Mouse (Mus musculus) lung, postnatal 0 days (tissue): ENCODE results near the gene Tada2b.

Experiments used
- CTCF ChIP-seq: IDR thresholded peaks from 2 replicates; pipeline ENCODE4 v1.5.1; 2016; ENCODE audit warnings: antibody characterized with exemption, mild to moderate bottlenecking
- EP300 ChIP-seq: IDR thresholded peaks from 2 replicates; pipeline ENCODE4 v1.6.1; 2016; ENCODE audit warnings: antibody characterized with exemption, mild to moderate bottlenecking, control low read depth

GRCm38 (mm10) chr5:36429551-36429950, 54.5 kb downstream of the Tada2b start:
- TF ChIP-seq EP300: no peak
- no peak for TF ChIP-seq CTCF
